In genomic region chr2:84717357-84717756, GRCm38 (mm10) we compare ENCODE assay signal across 27 mouse cellular contexts. TPM values are rescaled to one million over a fixed set of nuclear protein-coding genes. Genes with fewer than 3 reads are reported as not detected.
A peak's percentile ranks its signal among the peaks of the same experiment; 100 is the strongest.
DNase-seq lines count a peak whose midpoint lies in the region; ATAC-seq and TF ChIP-seq lines count a peak whose summit lies in the region.
"Had no signal": no experiment of that assay in that cellular context is flagged by ENCODE, and none has a peak within 500 bp of the region (broad histone marks: within the 10 kb centered on the region; RNA-seq: fewer than 3 reads in every experiment).

No protein-coding gene starts in this region.

- peak overlapping the region; percentile 62; the same call in 1 of the 2 replicates for H3K27ac ChIP-seq in MEL (ENCODE audit: control insufficient read depth, low read depth, low read length)
- peak overlapping the region; percentile 99 for H3K27ac ChIP-seq in liver, embryonic 15.5 days (replicated peaks)
- H3K27ac ChIP-seq: embryonic facial prominence, embryonic 15.5 days; hindbrain, embryonic 15.5 days; intestine, embryonic 15.5 days; midbrain, embryonic 13.5 days; neural tube, embryonic 12.5 days had no signal

- TF ChIP-seq RAD21 in MEL (IDR thresholded peaks at IDR 0.05; ENCODE audit: low read depth, low read length), result no peak

- peaks cover 9 to 16% of the 10 kb centered on the region in 2 experiments for H3K4me1 ChIP-seq in MEL (ENCODE audit: control insufficient read depth in 1 of 2, insufficient read depth in 2 of 2, low read length in 2 of 2)
- H3K4me1 ChIP-seq in liver, embryonic 15.5 days (replicated peaks), result peaks cover 54% of the 10 kb centered on the region
- H3K4me1 ChIP-seq: intestine, embryonic 15.5 days had no signal

- H3K9ac ChIP-seq in MEL (ENCODE audit: control insufficient read depth, low read depth, low read length, poor library complexity, severe bottlenecking), result peak overlapping the region; percentile 99; the same call in 1 of the 2 replicates
- H3K9ac ChIP-seq in liver, embryonic 15.5 days, result peak overlapping the region; percentile 14; the same call in 1 of the 2 replicates
- H3K9ac ChIP-seq: embryonic facial prominence, embryonic 15.5 days; hindbrain, embryonic 15.5 days; intestine, embryonic 15.5 days; midbrain, embryonic 13.5 days; neural tube, embryonic 12.5 days had no signal

- H3K4me2 ChIP-seq in liver, embryonic 15.5 days, result peak overlapping the region; percentile 91
- H3K4me2 ChIP-seq: embryonic facial prominence, embryonic 15.5 days; hindbrain, embryonic 15.5 days; intestine, embryonic 15.5 days; midbrain, embryonic 13.5 days; neural tube, embryonic 12.5 days had no signal

- H3K27me3 ChIP-seq in MEL (ENCODE audit: control insufficient read depth in 1 of 2, insufficient read depth in 2 of 2, low read length in 2 of 2), result no peaks in the 10 kb centered on the region
- H3K27me3 ChIP-seq in liver, embryonic 15.5 days, result no peaks in the 10 kb centered on the region
- H3K27me3 ChIP-seq: embryonic facial prominence, embryonic 15.5 days; hindbrain, embryonic 15.5 days; intestine, embryonic 15.5 days; midbrain, embryonic 13.5 days; neural tube, embryonic 12.5 days had no signal

- TF ChIP-seq CTCF in MEL (IDR thresholded peaks at IDR 0.05 in 2 of 3, conservative IDR thresholded peaks at IDR 0.05 in 1 of 3; ENCODE audit: control insufficient read depth in 1 of 3, insufficient read depth in 1 of 3, low read depth in 2 of 3, low read length in 3 of 3, poor library complexity in 1 of 3, severe bottlenecking in 1 of 3), result no peak

- H3K36me3 ChIP-seq in MEL (ENCODE audit: control insufficient read depth in 1 of 2, insufficient read depth in 2 of 2, low read length in 2 of 2), result peaks cover 0 to 26% of the 10 kb centered on the region in 2 experiments; a peak in 3 of 4 replicates
- H3K36me3 ChIP-seq in liver, embryonic 15.5 days (replicated peaks), result peaks cover 24% of the 10 kb centered on the region
- H3K36me3 ChIP-seq: intestine, embryonic 15.5 days had no signal

- 84% methylated on average over 4 of the region's 4 CpGs for WGBS in liver, embryonic 15.5 days (ENCODE audit: insufficient replicate concordance)

- DNase-seq in cerebellum, postnatal 10 days, result peak; percentile 9 to 16
- DNase-seq in cerebellum, adult 11-12 months, result no peak
- DNase-seq in heart, postnatal 4 days, result peak; percentile 16
- no peak for DNase-seq in heart, adult 18-20 months
- DNase-seq in MEL (ENCODE audit: low read depth, low spot score), result no peak
- no peak for DNase-seq in adrenal gland, adult 2 months
- DNase-seq: adrenal gland, postnatal 10 days; cerebellum, adult 2 months; kidney, adult 9 months; kidney, postnatal 14 days; left cerebral cortex, postnatal 4 days; lung, adult 18-20 months; lung, postnatal 10 days; thymus, adult 18-20 months; thymus, postnatal 4 days had no signal

- no peaks in the 10 kb centered on the region for H3K9me3 ChIP-seq in MEL (replicated peaks; ENCODE audit: insufficient read depth, low read length)
- no peaks in the 10 kb centered on the region for H3K9me3 ChIP-seq in liver, embryonic 15.5 days (replicated peaks)
- H3K9me3 ChIP-seq: embryonic facial prominence, embryonic 15.5 days; G1E; hindbrain, embryonic 15.5 days; intestine, embryonic 15.5 days; midbrain, embryonic 13.5 days; neural tube, embryonic 12.5 days had no signal

- no peak for TF ChIP-seq EP300 in MEL (IDR thresholded peaks at IDR 0.05; ENCODE audit: low read depth in 1 of 2, low read length in 2 of 2)

- H3K4me3 ChIP-seq in MEL (ENCODE audit: control insufficient read depth in 1 of 2, insufficient read depth in 1 of 2, low read depth in 2 of 2, low read length in 2 of 2), result no peak overlapping the region
- no peak overlapping the region for H3K4me3 ChIP-seq in liver, embryonic 15.5 days (replicated peaks)
- H3K4me3 ChIP-seq: embryonic facial prominence, embryonic 15.5 days; hindbrain, embryonic 15.5 days; intestine, embryonic 15.5 days; midbrain, embryonic 13.5 days; neural tube, embryonic 12.5 days had no signal

- H3K79me2 ChIP-seq in MEL (ENCODE audit: control insufficient read depth, insufficient read depth, low read length, poor library complexity), result peaks cover 21% of the 10 kb centered on the region

- no peak for ATAC-seq in liver, embryonic 15.5 days (ENCODE audit: insufficient read depth)
- no peak for ATAC-seq in megakaryocyte progenitor cell, adult 5-6 weeks (replicated peaks; ENCODE audit: poor library complexity)
- ATAC-seq: CD4-positive, CD25-positive, alpha-beta regulatory T cell, adult 4 months; intestine, embryonic 15.5 days; midbrain, embryonic 13.5 days had no signal

- TF ChIP-seq POLR2A in MEL (IDR thresholded peaks at IDR 0.05; ENCODE audit: control insufficient read depth in 1 of 2, insufficient read depth in 1 of 2, low read depth in 1 of 2, low read length in 2 of 2, poor library complexity in 1 of 2), result no peak

TF ChIP-seq in MEL, 35 proteins besides CTCF, POLR2A, EP300 and RAD21 (continues in another document):
- TF ChIP-seq ZNF384 (IDR thresholded peaks at IDR 0.05; ENCODE audit: low read depth, low read length) (no peak), USF1 (IDR thresholded peaks at IDR 0.05; ENCODE audit: low read depth, low read length) (no peak), E2F4 (IDR thresholded peaks at IDR 0.05; ENCODE audit: borderline replicate concordance, low read depth, low read length) (no peak), GABPA (IDR thresholded peaks at IDR 0.05; ENCODE audit: low read depth, low read length) (no peak), NRF1 (IDR thresholded peaks at IDR 0.05; ENCODE audit: insufficient read depth, low read depth, low read length, poor library complexity, severe bottlenecking) (no peak), ZMIZ1 (IDR thresholded peaks at IDR 0.05; ENCODE audit: low read depth, low read length) (no peak), CHD1 (IDR thresholded peaks at IDR 0.05; ENCODE audit: low read depth, low read length) (no peak), POLR2AphosphoS2 (IDR thresholded peaks at IDR 0.05; ENCODE audit: low read length) (no peak), NELFE (IDR thresholded peaks at IDR 0.05; ENCODE audit: low read depth, low read length) (no peak)

RNA-seq across cellular contexts. Expression of gene Zdhhc5, which starts 2.4 kb away (rescaled TPM):
- total RNA-seq in heart, postnatal 4 days (2021), result 10 to 100 TPM; 73.9 to 74.2 TPM
- 10 to 100 TPM; 63.2 to 64.3 TPM for total RNA-seq in heart, adult 18-20 months (2021)
- 26.4 and 29.3 TPM in 2 replicates for total RNA-seq in MEL (2012; rRNA removed)
- polyA plus RNA-seq in MEL (2012; ENCODE audit: insufficient read depth in 1 of 2, insufficient read length in 2 of 2, low read depth in 1 of 2, low replicate concordance in 2 of 2, missing spikeins in 1 of 2), result 10 to 100 TPM in 1 of 2 experiments, not detected in 1; 42.9 TPM
- 17.3 and 18.4 TPM in 2 replicates for polyA plus RNA-seq in liver, embryonic 15.5 days (2015; fragmentation: Nextera tagmentation; extraction: Ambion mirVana)
- total RNA-seq in megakaryocyte progenitor cell, adult 5-6 weeks (2015), result 44.0 and 46.1 TPM in 2 replicates
- total RNA-seq in megakaryocyte progenitor cell, adult 5-6 weeks (2017), result 29.1 and 30.6 TPM in 2 replicates
- 10 to 100 TPM; 61.7 to 74.4 TPM for total RNA-seq in adrenal gland, adult 2 months (2021)
- 37.5 and 46.3 TPM in 2 replicates for polyA plus RNA-seq in adrenal gland, adult 2 months (2012; rRNA removed)

RNA-seq across cellular contexts. Expression of gene Clp1, which starts 9.8 kb away (rescaled TPM):
- 1 to 10 TPM; 7.4 to 7.9 TPM for total RNA-seq in heart, postnatal 4 days (2021)
- 1 to 10 TPM; 4.3 to 4.4 TPM for total RNA-seq in heart, adult 18-20 months (2021)
- 27.1 and 29.1 TPM in 2 replicates for total RNA-seq in MEL (2012; rRNA removed)
- 10 to 100 TPM in 1 of 2 experiments, not detected in 1; 29.8 TPM for polyA plus RNA-seq in MEL (2012; ENCODE audit: insufficient read depth in 1 of 2, insufficient read length in 2 of 2, low read depth in 1 of 2, low replicate concordance in 2 of 2, missing spikeins in 1 of 2)
- 53.9 and 59.7 TPM in 2 replicates for polyA plus RNA-seq in liver, embryonic 15.5 days (2015; fragmentation: Nextera tagmentation; extraction: Ambion mirVana)
- 42.5 and 44.7 TPM in 2 replicates for total RNA-seq in megakaryocyte progenitor cell, adult 5-6 weeks (2015)
- 37.3 and 43.5 TPM in 2 replicates for total RNA-seq in megakaryocyte progenitor cell, adult 5-6 weeks (2017)
- 10 to 100 TPM; 11.4 to 16.8 TPM for total RNA-seq in adrenal gland, adult 2 months (2021)
- polyA plus RNA-seq in adrenal gland, adult 2 months (2012; rRNA removed), result 5.1 and 5.3 TPM in 2 replicates

RNA-seq across cellular contexts. Expression of gene Ypel4, which starts 16.5 kb away (rescaled TPM):
- under 1 TPM; 0.77 to 0.88 TPM for total RNA-seq in heart, postnatal 4 days (2021)
- total RNA-seq in heart, adult 18-20 months (2021), result under 1 TPM; 0.20 to 0.23 TPM
- total RNA-seq in MEL (2012; rRNA removed), result not detected in 2 replicates
- polyA plus RNA-seq in MEL (2012; ENCODE audit: insufficient read depth in 1 of 2, insufficient read length in 2 of 2, low read depth in 1 of 2, low replicate concordance in 2 of 2, missing spikeins in 1 of 2), result under 1 TPM in 1 of 2 experiments, not detected in 1; 0.06 TPM
- 66.9 and 75.7 TPM in 2 replicates for polyA plus RNA-seq in liver, embryonic 15.5 days (2015; fragmentation: Nextera tagmentation; extraction: Ambion mirVana)
- 0.07 and 0.12 TPM in 2 replicates for total RNA-seq in megakaryocyte progenitor cell, adult 5-6 weeks (2015)
- total RNA-seq in megakaryocyte progenitor cell, adult 5-6 weeks (2017), result 0.27 TPM in 1 of 2 replicates, not detected in the other
- 1 to 10 TPM; 3.8 to 7.2 TPM for total RNA-seq in adrenal gland, adult 2 months (2021)
- 9.8 and 17.2 TPM in 2 replicates for polyA plus RNA-seq in adrenal gland, adult 2 months (2012; rRNA removed)

RNA-seq across cellular contexts. Expression of gene Gm19426, which starts 26.1 kb away (rescaled TPM):
- total RNA-seq in heart, postnatal 4 days (2021), result 1 to 10 TPM; 8.6 to 9.4 TPM
- 1 to 10 TPM in 1 of 2 experiments, under 1 TPM in 1; 0.98 to 1.7 TPM for total RNA-seq in heart, adult 18-20 months (2021)
- not detected in 2 replicates for total RNA-seq in MEL (2012; rRNA removed)
- polyA plus RNA-seq in MEL (2012; ENCODE audit: insufficient read depth in 1 of 2, insufficient read length in 2 of 2, low read depth in 1 of 2, low replicate concordance in 2 of 2, missing spikeins in 1 of 2), result not detected
- 1.4 and 1.5 TPM in 2 replicates for polyA plus RNA-seq in liver, embryonic 15.5 days (2015; fragmentation: Nextera tagmentation; extraction: Ambion mirVana)
- total RNA-seq in megakaryocyte progenitor cell, adult 5-6 weeks (2015), result 0.39 TPM in 1 of 2 replicates, not detected in the other
- total RNA-seq in megakaryocyte progenitor cell, adult 5-6 weeks (2017), result not detected in 2 replicates
- total RNA-seq in adrenal gland, adult 2 months (2021), result 1 to 10 TPM in 1 of 2 experiments, under 1 TPM in 1; 0.98 to 2.6 TPM
- polyA plus RNA-seq in adrenal gland, adult 2 months (2012; rRNA removed), result 0.65 and 1.0 TPM in 2 replicates
- total RNA-seq: common myeloid progenitor, adult 5-6 weeks; G1E; hematopoietic stem cell, adult 5-6 weeks; megakaryocyte, adult 5-6 weeks had no signal
- polyA plus RNA-seq: CD4-positive, CD25-positive, alpha-beta regulatory T cell, adult 4 months; G1E had no signal

RNA-seq across cellular contexts. Expression of gene Tmx2, which starts 38.4 kb away (rescaled TPM):
- 100 to 1,000 TPM; 105 to 107 TPM for total RNA-seq in heart, postnatal 4 days (2021)
- total RNA-seq in heart, adult 18-20 months (2021), result 100 to 1,000 TPM; 114 to 150 TPM
- total RNA-seq in MEL (2012; rRNA removed), result 54.2 and 66.8 TPM in 2 replicates
- polyA plus RNA-seq in MEL (2012; ENCODE audit: insufficient read depth in 1 of 2, insufficient read length in 2 of 2, low read depth in 1 of 2, low replicate concordance in 2 of 2, missing spikeins in 1 of 2), result 10 to 100 TPM in 1 of 2 experiments, not detected in 1; 64.6 TPM
- 71.2 and 71.8 TPM in 2 replicates for polyA plus RNA-seq in liver, embryonic 15.5 days (2015; fragmentation: Nextera tagmentation; extraction: Ambion mirVana)
- total RNA-seq in megakaryocyte progenitor cell, adult 5-6 weeks (2015), result 75.6 and 78.6 TPM in 2 replicates
- total RNA-seq in megakaryocyte progenitor cell, adult 5-6 weeks (2017), result 48.1 and 51.0 TPM in 2 replicates
- 100 to 1,000 TPM; 168 to 175 TPM for total RNA-seq in adrenal gland, adult 2 months (2021)
- 32.0 and 157 TPM in 2 replicates for polyA plus RNA-seq in adrenal gland, adult 2 months (2012; rRNA removed)

Comparison
In these comparisons a context has a peak if more than half of its experiments do, and no peak if none do; other contexts are left out.
1. DNase-seq: peak in cerebellum, postnatal 10 days (2 of 2) and heart, postnatal 4 days (single experiment); none in cerebellum, adult 11-12 months (single experiment), heart, adult 18-20 months (0 of 2), MEL (single experiment) and adrenal gland, adult 2 months (single experiment).